Mouse (Mus musculus): ENCODE results near the gene Nmur1. TPM values are rescaled to one million over a fixed set of nuclear protein-coding genes. Genes with fewer than 3 reads are reported as not detected.

Nmur1 gene
- total RNA-seq, 2 experiments from 2014 or later: not detected

- no peak for DNase-seq
Observed at GRCm38 (mm10) chr1:86406313-86406712, 19.7 kb downstream of the Nmur1 start.

- DNase-seq: peak; percentile 26
Observed at GRCm38 (mm10) chr1:86404834-86405233, 21.2 kb downstream of the Nmur1 start.

- DNase-seq: no peak
Observed at GRCm38 (mm10) chr1:86400096-86400754, 25.8 kb downstream of the Nmur1 start.

- no peak for DNase-seq
Observed at GRCm38 (mm10) chr1:86399322-86399721, 26.7 kb downstream of the Nmur1 start.

GRCm38 (mm10) chr1:86398222-86398621 is 27.8 kb downstream of the Nmur1 start:
- no peak for DNase-seq

- no peak for DNase-seq
Observed at GRCm38 (mm10) chr1:86397621-86398020, 28.4 kb downstream of the Nmur1 start.

GRCm38 (mm10) chr1:86395897-86396296 is 30.1 kb downstream of the Nmur1 start:
- no peak for DNase-seq

GRCm38 (mm10) chr1:86394246-86394645 is 31.8 kb downstream of the Nmur1 start:
- DNase-seq: no peak

- no peak for DNase-seq
Observed at GRCm38 (mm10) chr1:86393219-86393618, 32.8 kb downstream of the Nmur1 start.

GRCm38 (mm10) chr1:86391425-86391824 is 34.6 kb downstream of the Nmur1 start:
- DNase-seq: no peak

- DNase-seq: peak; percentile 86
Observed at GRCm38 (mm10) chr1:86389230-86389629, 36.8 kb downstream of the Nmur1 start.

GRCm38 (mm10) chr1:86381027-86381426 is 45.0 kb downstream of the Nmur1 start:
- peak; percentile 69 for DNase-seq

- peak; percentile 34 for DNase-seq
Observed at GRCm38 (mm10) chr1:86379161-86379569, 46.9 kb downstream of the Nmur1 start.

GRCm38 (mm10) chr1:86378662-86379061 is 47.4 kb downstream of the Nmur1 start:
- no peak for DNase-seq

- no peak for DNase-seq
Observed at GRCm38 (mm10) chr1:86376354-86376753, 49.7 kb downstream of the Nmur1 start.

GRCm38 (mm10) chr1:86371997-86372396 is 54.0 kb downstream of the Nmur1 start:
- DNase-seq: peak; percentile 74

- no peak for DNase-seq
Observed at GRCm38 (mm10) chr1:86368086-86368485, 57.9 kb downstream of the Nmur1 start.

- DNase-seq: no peak
Observed at GRCm38 (mm10) chr1:86363671-86364070, 62.4 kb downstream of the Nmur1 start.

- DNase-seq: no peak
Observed at GRCm38 (mm10) chr1:86361852-86362615, 64.0 kb downstream of the Nmur1 start.

- no peak for DNase-seq
Observed at GRCm38 (mm10) chr1:86360441-86360840, 65.6 kb downstream of the Nmur1 start.

GRCm38 (mm10) chr1:86359798-86360179 is 66.2 kb downstream of the Nmur1 start:
- no peak for DNase-seq

GRCm38 (mm10) chr1:86358906-86359797 is 66.9 kb downstream of the Nmur1 start, which contains the start of gene Ncl:
Ncl (minus strand) TSS chr1:86359400.
- DNase-seq: peak; percentile 99

Data from heart, postnatal 4 days (tissue).